Mouse (Mus musculus) kidney, adult 8-10 months (tissue): ENCODE data around the gene Cbx7.
A peak's percentile ranks its signal among the peaks of the same experiment; 100 is the strongest.
"Not testable (repeated sequence)": the region's sequence is repeated elsewhere in the genome, so short reads cannot be mapped to it uniquely, and the experiment has no call there.

Source experiments
- DNase-seq, 2 experiments: peaks; one replicate each; pipeline ENCODE4 v3.0.0; 2022

Gene Cbx7

DNA sequence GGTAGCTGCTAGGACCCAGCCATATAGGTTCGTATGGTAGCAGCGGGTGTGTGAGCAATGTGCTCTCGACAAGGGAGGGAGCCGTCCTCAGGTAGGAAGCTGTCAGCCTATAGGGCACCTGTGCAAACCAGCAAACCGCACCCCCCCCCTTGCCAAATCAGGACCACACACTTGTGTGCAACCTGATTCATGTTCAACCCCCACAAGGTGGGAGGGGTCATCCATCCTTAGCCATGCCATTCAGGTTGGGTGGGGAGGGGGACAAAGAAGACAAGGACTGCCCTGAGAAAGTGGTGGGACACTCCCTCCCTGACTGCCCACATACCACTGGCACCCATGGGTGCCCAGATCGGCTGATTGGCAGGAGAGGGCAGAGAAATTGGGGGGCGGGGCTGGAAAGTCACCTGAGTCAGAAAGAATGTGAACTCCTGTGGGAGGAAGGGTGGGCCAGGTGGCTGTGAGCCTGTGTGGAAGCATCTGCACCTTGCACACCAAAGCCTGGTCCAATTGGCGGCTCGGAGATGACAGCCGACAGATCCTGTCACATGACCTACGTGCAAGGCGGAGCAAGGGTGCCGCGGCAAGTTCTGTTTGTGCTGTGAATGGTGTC, 53.7 kb downstream of the Cbx7 start:
- no peak for DNase-seq

DNA sequence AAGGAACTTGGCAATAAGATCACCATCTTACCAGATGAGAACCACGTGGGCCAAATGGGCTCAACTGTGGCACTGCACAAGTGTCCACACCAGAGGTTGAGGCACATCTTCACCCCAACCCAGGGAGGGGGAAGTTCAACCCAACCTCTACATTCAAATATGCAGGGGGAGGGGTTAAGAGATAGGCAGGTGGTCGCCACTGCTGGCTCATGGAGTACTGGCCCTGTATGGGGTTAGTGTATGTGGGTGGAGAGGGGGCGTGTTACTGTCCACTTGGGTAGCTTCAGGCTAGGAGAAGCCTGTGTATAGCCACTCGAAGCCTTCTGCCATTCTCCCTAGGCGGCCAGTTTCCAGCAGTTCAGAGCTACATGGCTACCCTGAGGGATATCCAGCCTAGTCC, 54.8 kb downstream of the Cbx7 start:
- no peak for DNase-seq

DNA sequence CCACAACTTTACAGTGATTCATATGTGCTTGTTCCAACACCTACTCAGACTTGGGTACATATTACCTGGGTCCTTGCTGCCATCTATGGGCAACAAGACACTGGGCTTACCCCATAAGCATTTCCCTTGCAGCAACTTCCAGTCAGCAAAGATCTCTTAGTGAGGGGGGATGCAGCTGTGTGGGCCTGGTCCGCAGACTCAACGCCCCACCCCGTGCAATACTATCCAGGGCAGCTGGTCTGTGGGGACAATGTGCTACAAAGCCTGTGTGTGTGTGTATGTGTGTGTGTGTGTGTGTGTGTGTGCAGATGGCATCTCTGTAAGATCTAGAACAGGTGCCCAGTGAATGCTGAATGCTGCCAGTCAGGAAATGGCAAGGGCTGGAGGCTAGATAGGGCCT, 56.6 kb downstream of the Cbx7 start:
- DNase-seq = no peak

DNA sequence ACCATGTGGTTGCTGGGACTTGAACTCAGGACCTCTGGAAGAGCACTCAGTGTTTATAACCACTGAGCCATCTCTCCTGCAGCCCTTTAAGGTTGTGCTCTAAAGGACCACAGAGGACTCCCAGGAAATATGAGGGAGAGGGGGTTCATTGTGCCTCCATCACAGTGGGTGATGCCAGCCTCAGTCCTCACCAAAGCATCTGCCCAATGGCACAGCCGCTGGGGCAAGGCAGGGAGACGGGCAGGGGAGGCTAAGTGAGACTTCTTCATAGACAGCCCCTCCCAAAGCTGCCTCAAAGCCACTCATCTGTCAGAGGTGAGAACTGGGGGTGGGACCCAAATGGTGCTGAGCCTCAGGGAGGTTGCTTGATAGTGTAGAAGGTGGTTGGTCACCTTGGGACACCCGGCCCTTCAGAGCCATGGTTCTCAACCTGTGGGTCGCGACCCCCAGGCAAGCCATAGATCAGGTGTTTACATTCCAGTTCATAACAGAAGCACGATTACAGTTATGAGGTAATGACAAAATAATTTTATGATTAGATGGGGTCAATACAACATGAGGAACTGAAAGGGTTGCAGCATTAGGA, 57.1 kb downstream of the Cbx7 start:
- no peak for DNase-seq

DNA sequence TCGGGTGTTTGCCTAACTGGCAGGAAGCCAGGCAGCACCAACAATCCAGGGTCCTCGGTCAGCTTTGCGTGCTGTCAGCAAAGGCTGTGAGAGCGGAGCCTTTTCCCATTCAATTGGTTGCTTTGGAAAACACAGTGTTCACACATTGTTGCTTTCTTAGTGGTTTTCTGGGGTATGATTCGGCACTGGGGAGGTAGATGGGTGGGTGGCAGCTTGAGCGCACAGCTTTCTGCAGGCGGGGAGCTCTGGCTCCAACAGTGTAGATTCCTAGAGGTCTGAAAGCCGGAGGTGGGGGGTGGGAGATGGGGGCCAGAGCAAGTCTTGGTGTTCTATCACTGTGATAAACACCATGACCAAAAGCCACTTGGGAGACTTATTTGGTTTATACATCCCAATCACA, 59.6 kb downstream of the Cbx7 start:
- DNase-seq = no peak

DNA sequence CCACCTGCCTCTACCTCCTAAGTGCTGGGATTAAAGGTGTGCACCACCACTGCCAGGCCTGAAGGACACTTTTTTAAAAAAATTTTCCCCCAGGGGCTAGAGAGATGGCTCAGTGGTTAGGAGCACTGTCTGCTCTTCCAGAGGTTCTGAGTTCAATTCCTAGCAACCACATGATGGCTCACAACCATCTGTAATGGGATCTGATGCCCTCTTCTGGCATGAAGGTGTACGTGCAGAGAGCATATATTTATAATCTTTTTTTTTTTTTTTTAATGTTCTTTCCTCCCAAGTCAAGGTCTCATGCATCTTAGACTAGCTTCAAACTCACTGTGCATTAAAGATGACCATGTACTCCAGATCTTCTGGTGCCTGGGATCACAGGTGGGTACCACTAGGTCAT, 60.1 kb downstream of the Cbx7 start:
- not testable (repeated sequence) for DNase-seq

DNA sequence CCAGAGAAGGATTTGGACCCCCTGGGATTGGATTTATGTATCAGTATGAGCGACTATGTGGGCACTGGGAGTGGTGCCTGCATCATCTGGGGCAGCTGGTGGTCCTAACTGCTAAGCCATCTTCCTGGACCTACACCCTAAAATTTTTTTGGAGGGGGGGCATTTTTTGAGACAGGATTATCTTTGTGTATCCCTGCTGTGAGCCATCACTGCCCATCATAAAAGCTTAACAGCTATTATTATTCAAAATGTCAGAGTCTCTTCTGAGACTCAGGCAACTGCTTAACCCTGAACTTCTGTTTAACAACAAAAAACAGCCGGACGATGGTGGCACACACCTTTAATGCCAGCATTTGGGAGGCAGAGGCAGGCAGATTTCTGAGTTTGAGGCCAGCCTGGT, 61.9 kb downstream of the Cbx7 start:
- not testable (repeated sequence) for DNase-seq

DNA sequence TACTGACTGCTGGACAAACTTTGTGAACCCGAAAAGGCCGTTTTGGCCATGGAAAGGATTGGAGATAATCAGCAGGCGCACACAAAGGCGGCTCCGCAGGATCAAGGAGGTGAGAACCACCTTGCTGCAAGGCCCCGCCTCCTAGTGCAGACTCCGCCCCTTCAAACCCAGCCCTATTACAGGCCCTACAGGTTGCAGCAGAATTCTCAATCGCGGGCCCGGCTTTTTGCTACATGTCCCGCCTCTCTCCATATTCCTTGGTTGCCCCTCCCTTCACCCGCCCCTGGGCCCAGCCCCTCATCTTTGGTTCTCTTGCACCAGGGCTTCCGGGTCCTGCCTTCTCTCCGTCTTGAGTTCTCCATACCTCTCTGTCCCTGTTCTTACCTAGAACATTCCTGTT, 64.1 kb downstream of the Cbx7 start:
- DNase-seq = no peak

DNA sequence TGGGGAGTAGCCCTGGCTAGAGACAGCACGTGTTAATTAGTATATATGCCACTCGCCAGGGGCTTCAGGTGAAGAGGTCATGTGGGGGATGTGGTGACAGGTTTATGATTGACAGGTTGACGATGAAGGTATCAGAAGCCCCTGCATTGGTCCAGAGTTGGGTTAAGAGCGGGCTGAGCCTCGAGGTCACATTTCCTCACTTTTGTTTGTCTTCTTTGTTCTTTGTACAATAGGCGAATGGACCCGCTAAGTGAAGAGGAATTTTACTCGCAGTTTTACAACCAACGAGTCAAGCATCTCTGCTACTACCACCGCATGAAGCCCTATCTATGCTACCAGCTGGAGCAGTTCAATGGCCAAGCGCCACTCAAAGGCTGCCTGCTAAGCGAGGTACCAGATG, 65.7 kb downstream of the Cbx7 start:
- DNase-seq = no peak

DNA sequence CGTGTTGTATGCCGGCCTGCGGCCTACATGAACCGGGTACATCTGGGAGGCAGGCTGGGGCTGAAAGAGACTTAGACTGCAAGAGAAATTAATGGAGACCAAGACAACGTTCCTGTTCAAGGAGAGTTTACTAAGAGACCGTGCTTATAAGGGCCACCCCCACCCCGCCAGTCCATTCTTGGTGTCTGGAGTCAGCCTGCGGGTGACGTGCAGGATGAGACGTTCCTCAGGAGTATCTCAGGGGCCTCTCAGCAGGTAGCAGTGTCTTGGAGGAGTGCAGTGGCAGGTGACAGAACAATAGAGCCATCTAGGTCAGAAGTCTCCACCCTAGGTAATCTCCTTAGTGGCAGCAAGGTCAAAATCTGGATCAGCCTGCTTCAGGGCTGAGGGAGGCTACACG, 66.2 kb downstream of the Cbx7 start:
- not testable (repeated sequence) for DNase-seq

DNA sequence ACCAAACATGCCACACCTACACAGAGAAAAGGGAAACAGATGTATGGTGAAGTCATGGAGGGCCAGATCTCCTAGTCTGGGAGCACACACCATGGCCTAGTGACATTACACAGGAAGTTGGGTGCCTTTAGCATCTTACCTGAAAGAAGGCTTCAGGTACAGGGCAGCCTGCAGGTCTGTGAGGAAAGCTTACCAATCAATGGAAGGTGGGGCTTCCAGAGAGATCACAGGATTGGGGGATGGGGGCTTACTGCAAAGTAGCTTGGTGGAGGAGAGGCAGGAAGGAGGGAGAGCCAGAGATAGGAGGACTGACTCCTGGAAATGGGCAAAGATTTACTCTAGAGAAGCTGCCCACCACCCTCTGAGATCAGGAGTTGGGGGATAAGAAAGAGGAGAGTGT, 67.0 kb downstream of the Cbx7 start:
- DNase-seq = no peak

DNA sequence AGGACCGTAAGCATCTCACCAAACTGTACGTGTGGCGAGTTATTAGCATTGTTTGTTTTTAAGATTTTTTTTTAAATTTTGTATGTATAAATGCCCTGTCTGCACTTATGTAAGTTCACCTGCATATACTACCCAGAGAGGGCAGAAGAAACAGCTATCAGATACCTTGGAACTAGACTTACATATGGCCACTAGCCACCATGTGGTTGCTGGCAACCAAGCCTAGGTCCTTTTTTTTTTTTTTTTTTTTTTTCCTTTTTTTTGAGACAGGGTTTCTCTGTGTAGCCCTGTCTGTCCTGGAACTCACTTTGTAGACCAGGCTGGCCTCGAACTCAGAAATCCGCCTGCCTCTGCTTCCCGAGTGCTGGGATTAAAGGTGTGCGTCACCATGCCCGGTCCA, 67.8 kb downstream of the Cbx7 start:
- not testable (repeated sequence) for DNase-seq

DNA sequence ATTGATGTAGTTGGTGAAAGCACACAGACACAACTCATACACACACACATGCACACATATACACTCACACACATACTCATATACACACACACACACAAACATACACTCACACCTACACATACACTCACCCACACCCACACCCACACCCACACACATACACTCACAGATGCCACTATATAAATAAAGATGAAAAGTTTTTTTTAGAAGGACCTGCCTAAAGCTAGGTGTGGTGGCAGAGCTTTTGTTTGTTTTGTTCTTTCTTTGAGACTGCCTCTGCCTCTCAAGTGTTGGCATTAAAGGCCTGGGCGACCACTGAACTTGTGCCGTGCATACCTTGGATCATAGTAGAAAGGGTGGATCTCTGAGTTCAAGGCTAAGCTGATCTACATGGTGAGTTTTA, 69.5 kb downstream of the Cbx7 start:
- DNase-seq = no peak

DNA sequence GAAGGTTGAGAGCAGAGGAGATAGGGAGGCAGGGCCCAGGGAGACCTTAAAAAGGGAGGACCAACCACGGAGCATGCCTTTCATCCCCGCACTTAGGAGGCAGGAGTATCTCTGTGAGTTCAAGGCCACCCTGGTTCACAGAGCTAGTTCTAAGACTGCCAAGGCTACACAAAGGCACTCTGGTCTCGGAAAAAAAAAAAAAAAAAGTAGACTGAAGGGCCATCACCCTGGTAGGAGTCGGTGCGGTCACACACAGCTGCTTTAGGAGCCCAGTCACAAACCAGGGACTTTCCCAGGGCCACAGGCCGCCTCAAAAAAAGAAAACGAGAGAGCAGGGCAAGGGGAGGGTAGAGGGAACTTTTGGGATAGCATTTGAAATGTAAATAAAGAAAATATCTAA, 70.2 kb downstream of the Cbx7 start:
- no peak for DNase-seq

DNA sequence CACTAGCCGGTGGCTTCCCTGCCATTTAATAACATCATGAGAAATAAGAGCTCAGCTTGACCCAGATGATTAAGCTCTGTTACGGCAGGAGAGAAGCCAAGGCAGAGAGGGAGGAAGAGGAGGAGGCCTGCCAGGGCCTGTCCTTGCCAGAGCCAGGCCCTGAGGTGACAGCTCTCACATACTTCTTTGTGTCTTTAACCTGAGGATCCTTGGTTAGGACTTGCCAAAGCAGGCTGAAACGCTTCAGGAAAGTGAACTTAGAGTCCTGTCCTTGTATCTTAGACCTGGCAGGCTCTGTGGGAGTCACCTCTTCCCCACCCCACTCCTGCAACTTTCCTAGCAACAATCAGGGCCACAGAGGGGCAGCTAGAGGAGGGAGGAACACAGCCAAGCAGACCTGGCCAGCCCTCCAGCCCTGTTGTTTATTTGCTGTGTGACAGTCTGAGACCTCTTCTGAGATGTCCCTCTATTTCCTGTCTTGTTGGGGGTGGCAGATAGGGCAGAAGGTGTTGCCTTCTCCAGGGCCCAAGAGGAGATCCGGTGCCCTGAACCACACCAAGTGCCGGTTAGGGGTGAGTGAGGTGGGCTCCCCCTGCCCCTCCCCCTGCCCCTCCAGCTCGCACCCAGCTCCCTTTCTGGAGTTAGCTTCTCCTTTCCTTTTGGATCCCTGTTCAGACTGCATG, 71.0 kb downstream of the Cbx7 start:
- DNase-seq = no peak

DNA sequence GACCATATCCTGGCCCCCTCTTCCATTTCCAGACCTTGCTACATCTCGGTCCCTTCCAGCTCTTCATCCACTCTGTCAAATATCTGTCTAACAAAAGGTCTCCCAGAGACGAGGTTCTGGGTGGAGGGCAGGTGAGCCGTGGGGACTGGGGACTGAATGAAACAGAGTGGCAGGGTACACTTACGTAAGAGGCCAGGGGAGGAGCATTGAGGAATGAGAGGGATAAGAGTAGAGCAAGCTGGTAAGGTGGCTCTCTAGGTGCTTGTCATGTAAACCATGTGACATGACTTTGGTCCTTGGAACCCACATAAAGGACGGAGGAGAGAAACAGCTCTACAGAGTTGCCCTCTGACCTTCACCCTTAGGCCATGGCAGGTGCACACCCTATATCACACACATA, 71.9 kb downstream of the Cbx7 start:
- DNase-seq = no peak

DNA sequence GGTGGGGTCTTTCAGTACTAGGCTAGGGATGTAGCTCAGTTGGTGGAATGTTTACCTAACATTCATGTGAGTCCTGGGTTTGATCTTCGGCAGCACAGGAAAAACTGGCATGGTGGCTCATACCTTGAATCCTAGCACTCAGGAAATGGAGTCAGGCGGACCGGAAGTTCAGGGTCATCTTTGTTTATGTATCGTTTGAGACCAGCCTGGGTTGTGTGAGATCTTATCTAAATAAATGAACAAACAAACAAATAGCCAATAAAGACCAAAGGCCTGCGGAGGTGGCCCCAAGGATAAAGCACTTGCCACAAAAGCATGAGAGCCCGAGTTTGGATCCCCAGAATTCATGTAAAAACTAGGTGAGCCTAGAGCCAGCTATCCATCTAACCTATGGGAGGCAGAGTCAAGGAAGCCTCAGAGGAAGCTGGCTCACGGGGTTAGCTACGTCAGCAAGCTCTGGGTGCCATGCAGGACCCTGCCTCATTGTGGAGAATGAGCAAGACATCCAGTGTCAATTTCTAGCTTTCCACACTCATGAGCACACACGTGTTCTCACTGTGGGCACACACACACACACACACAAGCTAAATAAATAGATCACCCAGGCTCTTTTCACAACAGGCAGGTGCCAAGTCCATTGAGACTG, 74.7 kb downstream of the Cbx7 start:
- no peak for DNase-seq

DNA sequence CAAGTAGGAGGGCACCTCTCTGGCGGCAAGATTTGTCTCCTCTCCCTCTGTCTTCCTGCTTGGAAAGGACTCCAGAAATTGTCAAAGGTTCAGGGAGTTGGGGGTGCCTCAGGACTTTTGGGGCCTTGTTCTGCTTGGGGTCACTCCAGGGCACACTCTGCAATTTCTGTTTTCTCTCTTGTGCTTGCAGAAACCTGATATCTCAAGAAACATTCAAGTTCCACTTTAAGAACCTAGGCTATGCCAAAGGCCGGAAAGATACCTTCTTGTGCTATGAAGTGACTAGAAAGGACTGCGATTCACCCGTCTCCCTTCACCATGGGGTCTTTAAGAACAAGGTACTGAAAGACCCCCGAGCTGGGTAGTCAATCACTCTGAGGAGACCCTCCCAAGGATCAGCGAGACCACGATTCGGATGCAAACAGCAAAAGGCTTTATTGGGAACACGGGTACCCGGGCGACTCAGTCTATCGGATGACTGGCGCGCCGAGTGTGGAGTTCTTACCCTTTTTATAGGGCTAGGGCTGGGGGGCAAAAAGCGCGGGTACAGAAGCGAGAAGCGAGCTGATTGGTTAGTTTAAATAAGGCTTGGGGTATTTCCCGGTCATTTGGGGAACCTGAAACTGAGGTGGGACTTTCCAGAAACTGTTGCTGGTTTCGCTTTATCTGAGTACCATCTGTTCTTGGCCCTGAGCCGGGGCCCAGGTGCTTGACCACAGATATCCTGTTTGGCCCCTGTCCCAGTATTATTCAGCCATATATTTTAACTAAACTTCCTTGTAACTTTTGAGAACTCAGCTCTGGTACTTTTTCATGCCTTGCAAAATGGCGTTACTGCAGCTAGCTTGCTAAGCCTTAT, 75.5 kb downstream of the Cbx7 start:
- DNase-seq = peak; percentile 34 to 36

DNA sequence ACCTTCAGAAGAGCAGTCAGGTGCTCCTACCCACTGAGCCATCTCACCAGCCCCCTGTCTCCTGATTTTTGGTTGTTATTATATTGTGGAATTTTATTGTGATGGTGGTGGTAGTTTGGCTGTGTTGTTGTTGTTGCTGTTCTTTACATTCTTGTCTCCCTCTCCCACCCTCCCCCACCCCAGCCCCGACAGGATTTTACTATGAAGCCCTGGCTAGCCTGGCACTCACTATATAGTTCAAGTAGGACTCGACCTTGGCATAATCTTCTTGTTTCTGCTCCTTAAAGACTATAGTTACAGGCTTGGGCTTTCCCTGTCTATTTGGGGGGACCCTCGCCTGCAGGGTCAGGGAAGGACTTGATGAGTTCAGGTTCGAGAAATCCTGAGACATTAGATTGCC, 76.6 kb downstream of the Cbx7 start:
- no peak for DNase-seq

DNA sequence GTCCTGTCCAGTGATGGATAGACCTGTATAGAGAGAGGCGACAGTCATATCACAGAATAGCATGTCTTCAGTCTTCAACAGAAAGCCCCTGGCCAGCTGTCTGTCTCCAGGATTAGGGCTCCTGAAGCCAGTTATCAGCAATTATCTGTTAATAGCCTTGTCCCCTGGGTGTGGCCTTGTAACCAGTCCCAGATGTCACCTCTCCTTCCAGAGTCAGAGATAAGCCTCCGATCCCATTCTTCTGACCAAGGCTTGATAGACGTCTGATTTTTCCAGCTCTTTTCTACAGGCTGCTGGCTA, 77.1 kb downstream of the Cbx7 start:
- no peak for DNase-seq

DNA sequence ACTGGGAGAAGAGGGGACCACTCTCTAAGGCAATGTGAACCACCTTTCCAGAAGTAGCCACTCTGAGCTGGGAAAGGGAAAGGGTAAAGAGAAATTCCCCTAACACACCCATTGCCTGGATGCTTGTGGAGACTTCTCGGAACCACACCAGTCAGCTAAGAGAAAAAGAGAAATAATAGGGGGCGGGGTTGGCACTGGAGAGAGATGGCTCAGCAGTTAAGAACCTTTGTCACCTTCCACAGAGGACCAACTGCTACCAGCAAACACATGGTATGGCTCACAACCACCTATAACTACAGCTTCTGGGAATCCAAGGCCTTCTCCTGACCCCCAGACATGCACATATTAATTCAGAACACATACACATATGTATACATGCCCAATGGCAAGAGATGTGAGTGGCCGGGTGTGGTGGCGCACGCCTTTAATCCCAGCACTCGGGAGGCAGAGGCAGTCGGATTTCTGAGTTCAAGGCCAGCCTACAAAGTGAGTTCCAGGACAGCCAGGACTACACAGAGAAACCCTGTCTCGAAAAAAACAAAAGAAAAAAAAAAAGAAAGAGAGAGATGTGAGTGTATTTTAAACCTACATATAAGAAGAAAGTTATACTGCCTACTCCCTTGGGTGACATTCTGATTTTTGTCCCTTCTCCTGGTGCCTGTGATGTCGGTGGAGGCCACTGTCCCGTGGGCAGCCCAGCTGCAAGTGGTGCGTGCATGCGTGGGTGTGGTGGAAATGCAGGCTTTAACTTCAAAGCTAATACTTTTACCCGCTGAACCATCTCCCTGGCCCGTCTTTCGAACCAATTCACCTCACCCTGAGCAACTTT, 77.7 kb downstream of the Cbx7 start:
- no peak for DNase-seq

DNA sequence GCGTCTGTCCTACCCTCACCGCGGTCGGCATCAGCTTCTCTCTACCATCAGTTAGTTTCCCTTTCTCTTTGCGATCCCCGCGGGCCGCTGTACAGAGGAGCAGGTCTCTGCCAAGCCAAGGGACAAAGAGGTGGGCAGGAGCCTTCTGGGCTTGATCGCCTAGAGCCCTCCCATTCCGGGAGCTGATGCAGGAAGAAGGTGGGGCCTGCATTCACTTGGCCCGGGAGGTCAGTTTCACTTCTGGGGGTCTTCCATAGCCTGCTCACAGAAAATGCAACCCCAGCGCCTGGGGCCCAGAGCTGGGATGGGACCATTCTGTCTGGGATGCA, 78.7 kb downstream of the Cbx7 start:
- peak; percentile 62 to 69 for DNase-seq
